Mouse (Mus musculus) stomach, embryonic 16.5 days (tissue): Measurements from ENCODE around the gene Tph2. TPM values are rescaled to one million over a fixed set of nuclear protein-coding genes. Genes with fewer than 3 reads are reported as not detected.

ENCODE experiments used
- ATAC-seq: fragments of 200-750 bp; cut with Nextera tagmentation; 2 replicates; pipeline ENCODE4 v1.8.0; 2017; ENCODE audit warnings: moderate number of reproducible peaks, moderate TSS enrichment; ENCODE audit not compliant: insufficient read depth, low FRiP score
- H3K27ac ChIP-seq: fragments of 300-500 bp; sonication (generic); 2 replicates; pipeline ENCODE4 v1.5.1; 2014; ENCODE audit warnings: low read length
- H3K27me3 ChIP-seq: fragments of 300-500 bp; sonication (generic); 2 replicates; pipeline ENCODE4 v1.6.1; 2014; ENCODE audit warnings: low read length, control low read depth, mixed read lengths; ENCODE audit not compliant: control insufficient read depth, insufficient read depth
- H3K36me3 ChIP-seq: fragments of 300-500 bp; sonication (generic); 2 replicates; pipeline ENCODE4 v1.6.1; 2014; ENCODE audit warnings: low read length; ENCODE audit not compliant: control insufficient read depth, insufficient read depth
- H3K4me1 ChIP-seq: fragments of 300-500 bp; sonication (generic); 2 replicates; pipeline ENCODE4 v1.6.1; 2014; ENCODE audit warnings: low read length, control low read depth, mixed read lengths; ENCODE audit not compliant: control insufficient read depth, insufficient read depth
- H3K4me2 ChIP-seq: fragments of 300-500 bp; sonication (generic); 2 replicates; pipeline ENCODE4 v1.6.1; 2014; ENCODE audit warnings: low read depth, low read length, mixed read lengths
- H3K4me3 ChIP-seq: fragments of 300-500 bp; sonication (generic); replicated peaks from 2 replicates; pipeline ENCODE4 v1.5.1; 2014; ENCODE audit warnings: mild to moderate bottlenecking, low read length
- H3K9ac ChIP-seq: fragments of 300-500 bp; sonication (generic); 2 replicates; pipeline ENCODE4 v1.6.1; 2014; ENCODE audit warnings: low read length
- H3K9me3 ChIP-seq: fragments of 300-500 bp; sonication (generic); replicated peaks from 2 replicates; pipeline ENCODE4 v1.6.1; 2016; ENCODE audit warnings: low read length, control low read depth; ENCODE audit not compliant: control insufficient read depth
- WGBS: fragments of 180-500 bp; shearing (Covaris S2); extraction: QIAGEN DNeasy Blood & Tissue Kit; methylation state at CpG from one replicate; pipeline ENCODE4 v1.1.7; 2014; 5-methylcytosine and 5-hydroxymethylcytosine counted together
- polyA plus RNA-seq: library from polyadenylated mRNA; unstranded; fragments of >200 nt; fragmentation: Nextera tagmentation; extraction: Ambion mirVana; gene quantifications from 2 replicates; pipeline ENCODE4 v1.2.1, GENCODE M21; 2015

The Tph2 gene
- polyA plus RNA-seq, 1 experiment from 2014 or later: 0.05 TPM

GRCm38 (mm10) chr10:115107666-115108540 is 76.9 kb downstream of the Tph2 start:
- 55% methylated on average over 16 of the region's 16 CpGs for WGBS
- Histone ChIP-seq H3K4me3 (no peak overlapping the region), H3K27me3 (no peaks in the 10 kb centered on the region), H3K36me3 (no peaks in the 10 kb centered on the region), H3K27ac (no peak overlapping the region), H3K4me1 (no peaks in the 10 kb centered on the region), H3K9ac (no peak overlapping the region), H3K9me3 (no peaks in the 10 kb centered on the region), H3K4me2 (no peak overlapping the region)
- no peak for ATAC-seq

GRCm38 (mm10) chr10:115104175-115104574 is 80.6 kb downstream of the Tph2 start:
- Histone ChIP-seq H3K4me2 (no peak overlapping the region), H3K9ac (no peak overlapping the region), H3K27me3 (no peaks in the 10 kb centered on the region), H3K9me3 (no peaks in the 10 kb centered on the region), H3K36me3 (no peaks in the 10 kb centered on the region), H3K4me1 (no peaks in the 10 kb centered on the region), H3K27ac (no peak overlapping the region), H3K4me3 (no peak overlapping the region)
- no peak for ATAC-seq
- WGBS: 71% methylated on average over 8 of the region's 8 CpGs

- H3K4me1 ChIP-seq: no peaks in the 10 kb centered on the region
- H3K4me2 ChIP-seq: no peak overlapping the region
- ATAC-seq: no peak
- no peaks in the 10 kb centered on the region for H3K27me3 ChIP-seq
- no peak overlapping the region for H3K4me3 ChIP-seq
- no peaks in the 10 kb centered on the region for H3K9me3 ChIP-seq
- no peak overlapping the region for H3K27ac ChIP-seq
- WGBS: 73% methylated on average over 9 of the region's 9 CpGs
- H3K9ac ChIP-seq: no peak overlapping the region
- no peaks in the 10 kb centered on the region for H3K36me3 ChIP-seq
Measured at GRCm38 (mm10) chr10:115099890-115100580, 84.8 kb downstream of the Tph2 start.

- Histone ChIP-seq H3K4me1 (no peaks in the 10 kb centered on the region), H3K4me3 (no peak overlapping the region), H3K9me3 (no peaks in the 10 kb centered on the region), H3K36me3 (no peaks in the 10 kb centered on the region), H3K9ac (no peak overlapping the region), H3K27me3 (no peaks in the 10 kb centered on the region), H3K4me2 (no peak overlapping the region), H3K27ac (no peak overlapping the region)
- WGBS: 12% methylated on average over 5 of the region's 5 CpGs
- no peak for ATAC-seq
Measured at GRCm38 (mm10) chr10:115097163-115097562, 87.7 kb downstream of the Tph2 start.

- 54% methylated on average over 1 of the region's 1 CpGs for WGBS
- ATAC-seq: no peak
Measured at GRCm38 (mm10) chr10:115096191-115096590, 88.6 kb downstream of the Tph2 start.

GRCm38 (mm10) chr10:115078232-115078631 is 106.6 kb downstream of the Tph2 start:
- no peak overlapping the region for H3K27ac ChIP-seq
- H3K9ac ChIP-seq: no peak overlapping the region
- H3K27me3 ChIP-seq: no peaks in the 10 kb centered on the region
- H3K36me3 ChIP-seq: no peaks in the 10 kb centered on the region
- no peaks in the 10 kb centered on the region for H3K4me1 ChIP-seq
- no peak overlapping the region for H3K4me2 ChIP-seq
- WGBS: 64% methylated on average over 3 of the region's 3 CpGs
- no peaks in the 10 kb centered on the region for H3K9me3 ChIP-seq
- H3K4me3 ChIP-seq: no peak overlapping the region
- ATAC-seq: no peak

More at GRCm38 (mm10) chr10:115096191-115096590, 88.6 kb downstream of the Tph2 start:
- Histone ChIP-seq H3K4me3 (no peak overlapping the region), H3K9me3 (no peaks in the 10 kb centered on the region), H3K27me3 (no peaks in the 10 kb centered on the region), H3K36me3 (no peaks in the 10 kb centered on the region), H3K4me1 (no peaks in the 10 kb centered on the region), H3K4me2 (no peak overlapping the region), H3K9ac (no peak overlapping the region), H3K27ac (no peak overlapping the region)

- Histone ChIP-seq H3K9ac (no peak overlapping the region), H3K36me3 (no peaks in the 10 kb centered on the region), H3K4me3 (no peak overlapping the region), H3K27ac (no peak overlapping the region), H3K9me3 (no peaks in the 10 kb centered on the region), H3K27me3 (no peaks in the 10 kb centered on the region), H3K4me2 (no peak overlapping the region), H3K4me1 (no peaks in the 10 kb centered on the region)
- 84% methylated on average over 8 of the region's 8 CpGs for WGBS
- no peak for ATAC-seq
Measured at GRCm38 (mm10) chr10:115069123-115069911, 115.5 kb downstream of the Tph2 start.

- Histone ChIP-seq H3K4me2 (no peak overlapping the region), H3K4me3 (no peak overlapping the region), H3K36me3 (no peaks in the 10 kb centered on the region), H3K4me1 (no peaks in the 10 kb centered on the region), H3K27me3 (no peaks in the 10 kb centered on the region), H3K9me3 (no peaks in the 10 kb centered on the region), H3K27ac (no peak overlapping the region), H3K9ac (no peak overlapping the region)
- 79% methylated on average over 7 of the region's 7 CpGs for WGBS
- ATAC-seq: no peak
Measured at GRCm38 (mm10) chr10:115063936-115064335, 120.9 kb downstream of the Tph2 start.

- no peaks in the 10 kb centered on the region for H3K27me3 ChIP-seq
- no peak overlapping the region for H3K27ac ChIP-seq
- H3K4me3 ChIP-seq: no peak overlapping the region
- no peaks in the 10 kb centered on the region for H3K9me3 ChIP-seq
- H3K4me2 ChIP-seq: no peak overlapping the region
- WGBS: 56% methylated on average over 2 of the region's 2 CpGs
- H3K36me3 ChIP-seq: no peaks in the 10 kb centered on the region
- no peak overlapping the region for H3K9ac ChIP-seq
- H3K4me1 ChIP-seq: no peaks in the 10 kb centered on the region
- no peak for ATAC-seq
Measured at GRCm38 (mm10) chr10:115061498-115061897, 123.3 kb downstream of the Tph2 start.
